Mouse (Mus musculus): ENCODE measurements around the gene Olfr1497.

DNA sequence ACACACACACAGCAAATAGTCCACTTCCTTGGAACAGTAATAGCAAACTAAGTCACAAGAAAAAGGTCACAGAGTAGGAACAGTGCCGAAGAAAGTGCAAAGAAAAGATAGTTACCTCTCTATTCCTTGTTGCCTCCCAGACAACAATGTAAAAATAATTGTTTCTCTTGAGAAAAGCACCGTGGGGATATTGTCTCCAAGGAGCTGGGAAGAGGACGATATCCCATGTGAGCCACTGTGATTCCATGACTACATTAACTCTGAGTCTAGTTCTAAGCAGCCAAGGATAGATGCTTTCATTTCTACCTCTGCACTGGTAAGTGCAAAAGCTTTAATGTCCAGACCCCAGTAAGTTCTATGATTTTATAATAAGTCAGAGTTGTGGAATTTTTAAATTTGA, 33.7 kb downstream of the Olfr1497 start, which contains the start of gene Olfr1495:
- TF ChIP-seq POLR2A (IDR thresholded peaks at IDR 0.05; ENCODE audit: low read depth, low read length) (no peak), TBP (conservative IDR thresholded peaks at IDR 0.05; ENCODE audit: low read depth, low read length) (no peak), CHD1 (IDR thresholded peaks at IDR 0.05; ENCODE audit: low read depth, low read length) (no peak), HCFC1 (IDR thresholded peaks at IDR 0.05; ENCODE audit: low read depth, low read length) (no peak), CTCF (conservative IDR thresholded peaks at IDR 0.05 in 1 of 2, IDR thresholded peaks at IDR 0.05 in 1 of 2; ENCODE audit: low read depth in 2 of 2, low read length in 2 of 2) (no peak), NELFE (IDR thresholded peaks at IDR 0.05; ENCODE audit: low read depth, low read length) (no peak)

Data from CH12.LX (cell line).